Mouse (Mus musculus): Measurements from ENCODE around the gene Ppp3cb.

DNA sequence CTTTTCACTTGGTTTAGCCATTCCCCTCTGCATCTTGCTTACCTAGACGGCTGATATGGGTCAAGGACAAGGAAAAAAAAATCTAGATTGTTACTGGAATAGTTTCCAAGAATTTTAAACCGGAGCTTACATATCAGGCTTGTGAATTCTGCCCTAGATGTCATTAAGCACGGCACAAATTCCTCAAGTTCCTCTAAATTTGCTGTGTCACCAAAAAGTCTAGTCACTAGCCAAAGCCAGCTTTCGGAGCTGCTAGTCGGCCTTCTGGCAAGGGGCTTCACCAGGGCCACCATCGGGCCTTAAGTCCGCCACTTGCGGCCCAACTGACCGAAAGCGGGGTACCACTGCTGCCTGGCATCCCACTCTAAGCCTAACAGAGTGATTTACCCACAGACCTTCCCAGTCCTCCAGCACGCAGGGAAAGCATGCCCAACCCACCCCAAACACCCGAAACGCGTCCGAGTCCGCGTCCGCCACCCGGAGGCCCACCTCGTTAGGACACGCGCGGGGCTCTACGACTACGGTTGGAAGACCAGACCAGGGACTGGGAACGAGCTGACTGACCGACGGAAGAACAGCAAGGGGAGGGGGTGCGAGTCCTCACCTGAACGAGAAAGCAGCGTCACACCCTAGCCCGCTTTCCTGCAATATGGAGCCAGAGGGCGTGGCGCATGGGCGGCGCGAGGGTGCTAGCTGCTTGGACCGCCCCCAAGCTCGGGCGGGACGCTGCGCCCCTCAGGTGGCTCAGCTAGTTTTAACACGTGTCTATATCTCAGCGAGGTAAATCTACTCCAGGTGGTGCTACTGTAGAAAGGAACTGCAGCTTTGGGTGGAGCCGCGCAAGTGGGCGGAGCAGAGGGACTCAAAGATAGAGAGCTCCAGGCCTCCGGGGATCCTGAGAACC, 66.8 kb downstream of the Ppp3cb start, which contains the start of gene Anxa7:
- TF ChIP-seq CTCF (IDR thresholded peaks at IDR 0.05; ENCODE audit: low read depth): peak; percentile 46
- TF ChIP-seq EP300 (IDR thresholded peaks at IDR 0.05; ENCODE audit: low read depth): no peak

Measured in liver, embryonic 14.5 days (tissue).